Mouse (Mus musculus): ENCODE measurements around the gene Serf2. TPM values are rescaled to one million over a fixed set of nuclear protein-coding genes. Genes with fewer than 3 reads are reported as not detected.

Gene Serf2
- total and polyA plus RNA-seq, 2 experiments from 2014 or later = 235 to 278 TPM

DNA sequence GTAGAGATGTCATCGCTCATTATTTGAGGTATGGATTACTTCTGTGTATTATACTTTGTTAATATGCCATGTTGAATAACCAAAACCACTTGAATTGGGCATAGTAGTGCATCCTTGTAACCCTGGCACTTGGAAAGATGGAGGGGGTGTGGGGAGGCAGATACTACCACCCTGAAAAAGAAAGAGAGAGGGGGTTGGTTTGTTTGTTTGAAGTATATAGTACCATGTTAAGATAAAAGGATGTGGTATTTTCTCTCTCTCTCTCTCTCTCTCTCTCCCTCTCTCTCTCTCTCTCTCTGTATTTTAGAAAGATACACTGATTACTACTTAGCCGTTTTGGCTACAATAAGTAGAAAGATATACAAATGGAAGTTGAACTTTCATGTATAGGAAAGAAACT lies 23.1 kb upstream of the Serf2 start:
- no peak for ATAC-seq (ENCODE audit: low FRiP score)
- DNase-seq (ENCODE audit: low spot score) = no peak
- no peak overlapping the region for H3K4me2 ChIP-seq (ENCODE audit: low read depth, low read length, poor library complexity, severe bottlenecking)
- no peak overlapping the region for H3K4me3 ChIP-seq (ENCODE audit: low read depth, low read length)
- H3K4me1 ChIP-seq (ENCODE audit: insufficient read depth, low read length) = no peaks in the 10 kb centered on the region
- H3K36me3 ChIP-seq (ENCODE audit: insufficient read depth, low read length) = peaks cover 30% of the 10 kb centered on the region
- H3K9me3 ChIP-seq (ENCODE audit: low read length) = no peaks in the 10 kb centered on the region
- H3K9ac ChIP-seq (replicated peaks; ENCODE audit: low read length, poor library complexity, severe bottlenecking) = no peak overlapping the region
- WGBS = 97% methylated on average over 2 of the region's 2 CpGs
- no peak overlapping the region for H3K27ac ChIP-seq (ENCODE audit: low read depth, low read length)
- no peaks in the 10 kb centered on the region for H3K27me3 ChIP-seq (ENCODE audit: insufficient read depth, low read length)
- TF ChIP-seq CTCF (IDR thresholded peaks at IDR 0.05) = no peak

- no peak overlapping the region for H3K9ac ChIP-seq (replicated peaks; ENCODE audit: low read length, poor library complexity, severe bottlenecking)
- DNase-seq (ENCODE audit: low spot score) = peak; percentile 49
- ATAC-seq (ENCODE audit: low FRiP score) = no peak
- no peak overlapping the region for H3K4me3 ChIP-seq (ENCODE audit: low read depth, low read length)
- no peaks in the 10 kb centered on the region for H3K4me1 ChIP-seq (ENCODE audit: insufficient read depth, low read length)
- H3K27ac ChIP-seq (ENCODE audit: low read depth, low read length) = no peak overlapping the region
- peaks cover 57% of the 10 kb centered on the region for H3K36me3 ChIP-seq (ENCODE audit: insufficient read depth, low read length)
- 100% methylated on average over 1 of the region's 1 CpGs for WGBS
- peak; percentile 65 for TF ChIP-seq CTCF (IDR thresholded peaks at IDR 0.05)
- H3K9me3 ChIP-seq (ENCODE audit: low read length) = no peaks in the 10 kb centered on the region
- no peaks in the 10 kb centered on the region for H3K27me3 ChIP-seq (ENCODE audit: insufficient read depth, low read length)
- no peak overlapping the region for H3K4me2 ChIP-seq (ENCODE audit: low read depth, low read length, poor library complexity, severe bottlenecking)
Measured at GRCm38 (mm10) chr2:121434854-121435253, 14.1 kb upstream of the Serf2 start.

DNA sequence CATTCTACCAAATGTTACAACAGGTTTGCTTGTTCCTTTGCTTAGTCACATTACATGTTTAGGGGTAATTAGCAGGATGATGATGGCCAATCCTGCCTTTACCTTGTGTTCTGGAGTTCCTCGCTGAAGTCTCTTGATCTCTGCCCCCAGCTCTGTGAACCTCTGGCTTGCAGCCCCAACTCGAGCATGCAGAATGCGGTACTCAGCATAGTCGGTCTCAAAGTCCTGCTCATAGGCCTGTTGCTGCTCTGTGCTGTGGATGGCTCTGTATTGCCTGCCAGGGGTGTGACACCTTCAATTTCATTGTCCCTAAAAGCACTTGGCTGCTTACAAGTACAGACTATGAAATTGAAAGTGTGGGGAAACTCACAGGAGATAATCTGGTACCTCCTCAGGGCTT lies 9.2 kb upstream of the Serf2 start:
- Histone ChIP-seq H3K27me3 (ENCODE audit: insufficient read depth, low read length) (peaks cover 8% of the 10 kb centered on the region; the same call in 1 of the 2 replicates), H3K9me3 (ENCODE audit: low read length) (no peaks in the 10 kb centered on the region), H3K36me3 (ENCODE audit: insufficient read depth, low read length) (peaks cover 32% of the 10 kb centered on the region), H3K4me2 (ENCODE audit: low read depth, low read length, poor library complexity, severe bottlenecking) (no peak overlapping the region), H3K9ac (replicated peaks; ENCODE audit: low read length, poor library complexity, severe bottlenecking) (no peak overlapping the region; the same call in 1 of the 2 replicates), H3K27ac (ENCODE audit: low read depth, low read length) (no peak overlapping the region), H3K4me3 (ENCODE audit: low read depth, low read length) (no peak overlapping the region), H3K4me1 (ENCODE audit: insufficient read depth, low read length) (0 out of 2 replicates have a peak, but pooled peaks cover 4% of the 10 kb centered on the region)
- WGBS = 86% methylated on average over 4 of the region's 4 CpGs
- no peak for DNase-seq (ENCODE audit: low spot score)
- ATAC-seq (ENCODE audit: low FRiP score) = no peak
- TF ChIP-seq CTCF (IDR thresholded peaks at IDR 0.05) = no peak

GRCm38 (mm10) chr2:121440834-121441605 lies 8.0 kb upstream of the Serf2 start:
- Histone ChIP-seq H3K27me3 (ENCODE audit: insufficient read depth, low read length) (peaks cover 8% of the 10 kb centered on the region; the same call in 1 of the 2 replicates), H3K36me3 (ENCODE audit: insufficient read depth, low read length) (peaks cover 24% of the 10 kb centered on the region), H3K9ac (replicated peaks; ENCODE audit: low read length, poor library complexity, severe bottlenecking) (no peak overlapping the region), H3K27ac (ENCODE audit: low read depth, low read length) (no peak overlapping the region), H3K4me1 (ENCODE audit: insufficient read depth, low read length) (0 out of 2 replicates have a peak, but pooled peaks cover 4% of the 10 kb centered on the region), H3K4me3 (ENCODE audit: low read depth, low read length) (no peak overlapping the region), H3K9me3 (ENCODE audit: low read length) (no peaks in the 10 kb centered on the region), H3K4me2 (ENCODE audit: low read depth, low read length, poor library complexity, severe bottlenecking) (no peak overlapping the region)
- WGBS = 65% methylated on average over 5 of the region's 5 CpGs
- ATAC-seq (ENCODE audit: low FRiP score) = no peak
- no peak for DNase-seq (ENCODE audit: low spot score)
- TF ChIP-seq CTCF (IDR thresholded peaks at IDR 0.05) = no peak

GRCm38 (mm10) chr2:121441800-121442199 lies 7.2 kb upstream of the Serf2 start:
- Histone ChIP-seq H3K27me3 (ENCODE audit: insufficient read depth, low read length) (peaks cover 8% of the 10 kb centered on the region; the same call in 1 of the 2 replicates), H3K4me3 (ENCODE audit: low read depth, low read length) (peak overlapping the region; percentile 19; the same call in 1 of the 2 replicates), H3K27ac (ENCODE audit: low read depth, low read length) (no peak overlapping the region), H3K9ac (replicated peaks; ENCODE audit: low read length, poor library complexity, severe bottlenecking) (no peak overlapping the region), H3K36me3 (ENCODE audit: insufficient read depth, low read length) (peaks cover 21% of the 10 kb centered on the region), H3K4me2 (ENCODE audit: low read depth, low read length, poor library complexity, severe bottlenecking) (peak overlapping the region; percentile 47), H3K4me1 (ENCODE audit: insufficient read depth, low read length) (0 out of 2 replicates have a peak, but pooled peaks cover 4% of the 10 kb centered on the region), H3K9me3 (ENCODE audit: low read length) (no peaks in the 10 kb centered on the region)
- no peak for DNase-seq (ENCODE audit: low spot score)
- WGBS = 11% methylated on average over 11 of the region's 11 CpGs
- no peak for ATAC-seq (ENCODE audit: low FRiP score)
- TF ChIP-seq CTCF (IDR thresholded peaks at IDR 0.05) = no peak

Measured in midbrain, postnatal 0 days (tissue).